Mouse (Mus musculus) MEL (cell line): ENCODE measurements around the gene Gm6525.

Experiments used
- CTCF ChIP-seq, 3 experiments: IDR thresholded peaks in 2 of 3; conservative IDR thresholded peaks in 1 of 3; 2 replicates each; pipeline ENCODE4 v1.5.1; 2011 to 2012; ENCODE audit warnings: low read length in 3 of 3, low read depth in 2 of 3, mild to moderate bottlenecking in 2 of 3, improper control_type of control experiment in 1 of 3, inconsistent platforms in 1 of 3, mixed read lengths in 1 of 3, moderate library complexity in 1 of 3; ENCODE audit not compliant: control insufficient read depth in 1 of 3, insufficient read depth in 1 of 3, poor library complexity in 1 of 3, severe bottlenecking in 1 of 3
- ELF1 ChIP-seq: IDR thresholded peaks from 2 replicates; pipeline ENCODE4 v1.6.1; 2014; ENCODE audit warnings: low read depth, mild to moderate bottlenecking, inconsistent platforms, low read length, improper control_type of control experiment, moderate library complexity
- EP300 ChIP-seq, 2 experiments: IDR thresholded peaks; 2 replicates each; pipeline ENCODE4 v1.6.1; 2011; ENCODE audit warnings: improper control_type of control experiment in 2 of 2, low read length in 2 of 2, low read depth in 1 of 2, mild to moderate bottlenecking in 1 of 2
- GATA1 ChIP-seq: IDR thresholded peaks from 2 replicates; pipeline ENCODE4 v1.6.1; 2011; ENCODE audit warnings: low read depth, low read length, improper control_type of control experiment
- HCFC1 ChIP-seq: IDR thresholded peaks from 2 replicates; pipeline ENCODE4 v1.6.1; 2012; ENCODE audit warnings: low read depth, mild to moderate bottlenecking, inconsistent platforms, low read length, improper control_type of control experiment, moderate library complexity
- MAFK ChIP-seq: IDR thresholded peaks from 2 replicates; pipeline ENCODE4 v1.6.1; 2011; ENCODE audit warnings: low read depth, mild to moderate bottlenecking, low read length, improper control_type of control experiment, borderline replicate concordance
- MYB ChIP-seq: IDR thresholded peaks from 2 replicates; pipeline ENCODE4 v1.6.1; 2011; ENCODE audit warnings: mild to moderate bottlenecking, low read depth, low read length, improper control_type of control experiment
- POLR2A ChIP-seq, 2 experiments: IDR thresholded peaks; 2 replicates each; pipeline ENCODE4 v1.6.1; 2011 to 2012; ENCODE audit warnings: low read length in 2 of 2, mild to moderate bottlenecking in 2 of 2, control low read depth in 1 of 2, improper control_type of control experiment in 1 of 2, low read depth in 1 of 2, moderate library complexity in 1 of 2; ENCODE audit not compliant: control insufficient read depth in 1 of 2, insufficient read depth in 1 of 2, poor library complexity in 1 of 2
- RAD21 ChIP-seq: IDR thresholded peaks from 2 replicates; pipeline ENCODE4 v1.6.1; 2011; ENCODE audit warnings: mild to moderate bottlenecking, low read depth, low read length, improper control_type of control experiment
- TCF12 ChIP-seq: IDR thresholded peaks from 2 replicates; pipeline ENCODE4 v1.6.1; 2014; ENCODE audit warnings: low read depth, mild to moderate bottlenecking, inconsistent platforms, low read length, improper control_type of control experiment, moderate library complexity
- USF1 ChIP-seq: IDR thresholded peaks from 2 replicates; pipeline ENCODE4 v1.6.1; 2014; ENCODE audit warnings: low read depth, mild to moderate bottlenecking, inconsistent platforms, low read length, improper control_type of control experiment, moderate library complexity
- USF2 ChIP-seq, 2 experiments: IDR thresholded peaks; 2 replicates each; pipeline ENCODE4 v1.6.1; 2011 to 2012; ENCODE audit warnings: improper control_type of control experiment in 2 of 2, low read length in 2 of 2, borderline replicate concordance in 1 of 2, inconsistent platforms in 1 of 2, low read depth in 1 of 2, mild to moderate bottlenecking in 1 of 2; ENCODE audit not compliant: insufficient read depth in 1 of 2
- ZC3H11A ChIP-seq: IDR thresholded peaks from 2 replicates; pipeline ENCODE4 v1.6.1; 2012; ENCODE audit warnings: low read depth, mild to moderate bottlenecking, inconsistent platforms, low read length, improper control_type of control experiment
- ZMIZ1 ChIP-seq: IDR thresholded peaks from 2 replicates; pipeline ENCODE4 v1.6.1; 2012; ENCODE audit warnings: low read depth, mild to moderate bottlenecking, inconsistent platforms, low read length, improper control_type of control experiment, moderate library complexity

DNA sequence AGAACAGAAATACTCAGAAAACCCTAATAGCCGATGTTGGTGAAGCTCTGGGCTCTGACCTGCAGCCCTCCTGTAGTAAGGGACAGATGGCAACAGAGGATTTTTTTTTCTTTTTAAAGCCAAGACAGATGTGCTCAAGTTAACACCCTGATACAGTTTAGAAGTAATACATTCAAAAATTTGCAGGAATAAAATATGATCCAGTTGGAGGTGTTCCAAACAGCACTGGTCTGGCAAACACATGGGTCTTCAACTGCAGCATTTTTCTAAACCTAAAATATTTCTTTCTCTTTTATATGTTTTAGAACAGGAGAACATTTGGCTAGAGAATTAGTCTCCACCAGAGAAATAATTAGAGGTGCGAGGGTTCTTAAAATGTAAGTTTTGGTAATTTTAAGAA is 44.6 kb downstream of the Gm6525 start:
- no peak for TF ChIP-seq ELF1
- no peak for TF ChIP-seq ZMIZ1
- TF ChIP-seq CTCF (IDR thresholded peaks at IDR 0.05 in 2 of 3, conservative IDR thresholded peaks at IDR 0.05 in 1 of 3; ENCODE audit: control insufficient read depth in 1 of 3, insufficient read depth in 1 of 3, low read depth in 2 of 3, low read length in 3 of 3, poor library complexity in 1 of 3, severe bottlenecking in 1 of 3), result no peak
- TF ChIP-seq GATA1, result no peak
- TF ChIP-seq TCF12, result no peak
- no peak for TF ChIP-seq MAFK
- no peak for TF ChIP-seq POLR2A (IDR thresholded peaks at IDR 0.05; ENCODE audit: control insufficient read depth in 1 of 2, insufficient read depth in 1 of 2, low read depth in 1 of 2, low read length in 2 of 2, poor library complexity in 1 of 2)
- TF ChIP-seq USF1, result no peak
- TF ChIP-seq MYB, result no peak
- TF ChIP-seq USF2 (IDR thresholded peaks at IDR 0.05; ENCODE audit: borderline replicate concordance in 1 of 2, insufficient read depth in 1 of 2, low read depth in 1 of 2, low read length in 2 of 2), result no peak
- no peak for TF ChIP-seq EP300 (IDR thresholded peaks at IDR 0.05; ENCODE audit: low read depth in 1 of 2, low read length in 2 of 2)
- TF ChIP-seq RAD21, result no peak
- no peak for TF ChIP-seq HCFC1
- no peak for TF ChIP-seq ZC3H11A
